Mouse (Mus musculus) testis, adult 2 months (tissue): Measurements from ENCODE around the gene Rtn4r.

Experiments
- CTCF ChIP-seq: fragments of 200-500 bp; IDR thresholded peaks from 2 replicates; pipeline ENCODE4 v1.5.1; 2012; ENCODE audit warnings: low read depth, mild to moderate bottlenecking, inconsistent platforms, low read length, moderate library complexity; ENCODE audit not compliant: control insufficient read depth, insufficient read depth, insufficient replicate concordance
- POLR2A ChIP-seq: fragments of 200-500 bp; IDR thresholded peaks from 2 replicates; pipeline ENCODE4 v1.6.1; 2012; ENCODE audit warnings: low read depth, mild to moderate bottlenecking, inconsistent platforms, low read length, moderate library complexity; ENCODE audit not compliant: control insufficient read depth

DNA sequence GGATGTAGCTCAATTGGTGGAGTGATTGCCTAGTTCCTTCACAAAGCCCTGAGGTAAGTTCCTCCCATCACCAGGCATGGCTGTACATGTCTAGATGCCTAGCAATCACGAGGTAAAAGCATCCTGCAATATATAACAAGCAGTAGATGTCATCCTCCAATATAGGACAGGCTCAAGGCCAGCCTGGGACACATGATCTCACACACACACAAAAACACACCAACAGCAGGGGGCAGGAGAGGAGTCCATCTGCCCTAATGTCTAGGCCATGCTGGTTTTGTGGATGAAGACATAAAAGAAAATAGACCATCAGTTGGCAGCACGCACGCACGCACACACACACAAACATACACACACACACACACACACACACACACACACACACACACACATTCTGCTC, 49.3 kb downstream of the Rtn4r start:
- TF ChIP-seq CTCF, result no peak
- no peak for TF ChIP-seq POLR2A
